Mouse (Mus musculus) neural tube, embryonic 12.5 days (tissue): ENCODE measurements at regions not wholly inside any gene's neighbourhood (a gene's known extent, or its start where the extent isn't known, plus 50 kb on each side); places are given as distances from the start of the nearest gene placed in this dataset.

Experiments used
- ATAC-seq: fragments of 200-750 bp; cut with Nextera tagmentation; 2 replicates; pipeline ENCODE4 v1.8.0; 2017; ENCODE audit warnings: low read depth, mild to moderate bottlenecking, moderate TSS enrichment, moderate library complexity; ENCODE audit not compliant: low FRiP score
- H3K27ac ChIP-seq: fragments of 300-500 bp; sonication (generic); 2 replicates; pipeline ENCODE4 v1.5.1; 2016
- H3K27me3 ChIP-seq: fragments of 300-500 bp; sonication (generic); replicated peaks from 2 replicates; pipeline ENCODE4 v1.6.1; 2016; ENCODE audit warnings: mild to moderate bottlenecking
- H3K36me3 ChIP-seq: fragments of 300-500 bp; sonication (generic); 2 replicates; pipeline ENCODE4 v1.6.1; 2016; ENCODE audit warnings: mild to moderate bottlenecking
- H3K4me1 ChIP-seq: fragments of 300-500 bp; sonication (generic); 2 replicates; pipeline ENCODE4 v1.6.1; 2016
- H3K4me2 ChIP-seq: fragments of 300-500 bp; sonication (generic); replicated peaks from 2 replicates; pipeline ENCODE4 v1.6.1; 2016; ENCODE audit warnings: mild to moderate bottlenecking
- H3K4me3 ChIP-seq: fragments of 300-500 bp; sonication (generic); 2 replicates; pipeline ENCODE4 v1.5.1; 2016
- H3K9ac ChIP-seq: fragments of 300-500 bp; sonication (generic); 2 replicates; pipeline ENCODE4 v1.6.1; 2016; ENCODE audit warnings: mild to moderate bottlenecking
- H3K9me3 ChIP-seq: fragments of 300-500 bp; sonication (generic); 2 replicates; pipeline ENCODE4 v1.6.1; 2016; ENCODE audit warnings: mild to moderate bottlenecking
- WGBS: fragments of 180-500 bp; shearing (Covaris S2); methylation state at CpG from one replicate; pipeline ENCODE4 v1.1.7; 2016; 5-methylcytosine and 5-hydroxymethylcytosine counted together

DNA sequence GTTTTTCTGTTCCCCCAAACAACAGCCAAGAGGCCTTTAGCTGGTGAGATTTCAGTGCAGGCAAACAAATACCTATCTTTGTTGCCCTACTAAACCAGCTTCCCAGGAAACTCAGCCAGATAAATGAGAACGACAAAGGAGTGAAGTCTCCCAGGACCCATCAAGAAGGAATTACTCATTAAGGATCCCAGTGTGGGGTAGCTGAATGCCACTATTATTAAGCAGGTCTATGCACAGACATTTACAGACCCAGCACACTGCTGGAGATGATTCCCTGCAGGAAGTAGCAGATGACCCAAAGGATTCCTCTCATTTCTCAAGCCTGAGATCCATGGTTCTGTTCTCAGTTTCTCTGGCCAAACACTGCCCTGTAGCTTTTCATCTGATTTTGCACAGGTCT, 105.6 kb upstream of the Npy start:
- no peak overlapping the region for H3K9ac ChIP-seq
- no peak overlapping the region for H3K27ac ChIP-seq
- H3K4me1 ChIP-seq = peaks cover 6% of the 10 kb centered on the region; the same call in 1 of the 2 replicates
- H3K9me3 ChIP-seq = no peaks in the 10 kb centered on the region
- ATAC-seq = no peak
- no peaks in the 10 kb centered on the region for H3K36me3 ChIP-seq
- H3K4me2 ChIP-seq = no peak overlapping the region
- no peak overlapping the region for H3K4me3 ChIP-seq
- WGBS = 12% methylated on average over 1 of the region's 1 CpGs
- no peaks in the 10 kb centered on the region for H3K27me3 ChIP-seq

DNA sequence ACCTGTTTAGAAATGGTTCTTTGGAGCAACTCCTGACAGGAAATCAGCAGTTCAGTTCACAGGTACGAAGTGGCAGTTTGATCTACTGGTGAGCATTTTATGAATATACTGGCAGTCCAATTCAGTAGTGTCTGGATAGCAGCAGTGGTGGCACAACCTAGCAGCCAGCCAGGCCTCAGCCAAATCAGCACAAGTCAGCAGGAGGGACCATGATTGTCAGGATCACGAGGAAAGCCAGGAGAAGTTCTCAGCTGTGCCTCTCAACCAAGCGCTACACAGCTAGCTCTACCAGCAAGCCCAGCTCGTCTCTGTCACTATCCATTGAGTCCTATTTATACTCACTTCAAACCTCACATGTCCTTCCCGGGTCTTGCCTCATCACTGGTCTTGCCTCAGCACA, 89.3 kb upstream of the Npy start:
- WGBS = 87% methylated on average over 5 of the region's 5 CpGs
- no peaks in the 10 kb centered on the region for H3K9me3 ChIP-seq
- H3K36me3 ChIP-seq = no peaks in the 10 kb centered on the region
- no peaks in the 10 kb centered on the region for H3K27me3 ChIP-seq
- H3K9ac ChIP-seq = no peak overlapping the region
- no peaks in the 10 kb centered on the region for H3K4me1 ChIP-seq
- no peak overlapping the region for H3K27ac ChIP-seq
- H3K4me3 ChIP-seq = no peak overlapping the region
- ATAC-seq = no peak
- H3K4me2 ChIP-seq = no peak overlapping the region

DNA sequence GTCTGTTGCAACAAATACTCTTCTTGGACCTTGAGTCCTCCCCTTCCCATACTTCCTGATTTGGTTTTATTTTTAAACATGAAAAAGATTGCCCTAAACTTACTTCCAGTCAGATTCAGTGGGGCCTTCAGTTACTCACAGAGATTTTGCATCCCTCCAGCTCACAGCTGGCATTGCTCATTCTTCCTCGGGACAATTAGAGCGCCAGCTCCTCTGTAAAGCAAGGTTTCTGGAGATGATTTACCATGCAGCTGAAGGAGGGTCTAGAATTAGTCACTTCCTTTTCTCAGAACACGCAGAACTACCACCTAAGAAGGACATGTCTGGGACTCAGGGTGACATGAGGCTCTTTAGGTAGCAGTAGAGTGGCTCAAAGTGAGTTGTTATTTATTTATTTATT, 79.4 kb upstream of the Npy start:
- ATAC-seq = no peak
- H3K9me3 ChIP-seq = no peaks in the 10 kb centered on the region
- H3K4me1 ChIP-seq = no peaks in the 10 kb centered on the region
- H3K27me3 ChIP-seq = no peaks in the 10 kb centered on the region
- H3K36me3 ChIP-seq = no peaks in the 10 kb centered on the region
- H3K4me2 ChIP-seq = no peak overlapping the region
- no peak overlapping the region for H3K4me3 ChIP-seq
- 83% methylated on average over 3 of the region's 3 CpGs for WGBS
- no peak overlapping the region for H3K9ac ChIP-seq
- H3K27ac ChIP-seq = no peak overlapping the region

DNA sequence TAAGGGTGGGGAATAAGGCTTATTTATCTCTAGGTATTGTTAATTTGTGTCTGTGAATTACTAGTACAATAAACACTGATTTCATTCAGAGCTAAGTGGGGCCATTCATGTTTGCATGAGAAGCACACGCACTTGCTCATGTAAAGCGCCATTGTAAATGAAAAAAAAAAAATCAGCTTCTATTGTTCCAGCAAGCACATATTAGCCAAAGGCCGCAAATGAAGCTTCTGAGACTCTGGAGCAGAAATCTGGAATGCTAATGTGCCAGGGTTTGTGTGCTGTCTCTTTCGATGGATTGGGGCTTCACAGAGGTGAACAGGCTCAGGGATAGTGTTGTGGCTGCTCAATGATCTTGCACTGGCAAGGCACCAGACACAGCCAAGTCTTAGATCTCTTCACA, 77.2 kb upstream of the Npy start:
- Histone ChIP-seq H3K4me2 (no peak overlapping the region), H3K36me3 (no peaks in the 10 kb centered on the region), H3K27me3 (no peaks in the 10 kb centered on the region), H3K9me3 (no peaks in the 10 kb centered on the region), H3K4me3 (no peak overlapping the region), H3K4me1 (no peaks in the 10 kb centered on the region), H3K9ac (no peak overlapping the region), H3K27ac (no peak overlapping the region)
- ATAC-seq = no peak
- 63% methylated on average over 4 of the region's 4 CpGs for WGBS

DNA sequence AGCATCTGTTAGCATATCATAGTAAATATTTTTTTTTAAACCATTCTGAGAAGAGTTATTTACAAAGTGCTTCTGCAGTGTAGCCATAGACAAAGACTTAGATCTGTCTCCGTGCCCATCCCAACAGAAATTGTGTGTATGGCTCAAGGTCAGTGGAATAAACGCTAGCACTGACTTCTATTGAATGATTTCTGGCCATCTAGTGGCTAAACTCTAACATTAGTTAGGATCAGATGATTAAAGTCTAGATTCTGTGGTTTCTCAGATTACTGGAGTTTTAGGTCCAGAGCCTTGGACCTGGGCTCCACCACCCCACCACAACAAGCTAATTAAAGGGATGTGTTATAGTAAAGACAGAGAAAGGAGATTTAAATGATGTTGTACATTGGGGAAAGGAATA, 72.0 kb upstream of the Npy start:
- Histone ChIP-seq H3K36me3 (no peaks in the 10 kb centered on the region), H3K4me3 (no peak overlapping the region), H3K9ac (no peak overlapping the region), H3K27me3 (no peaks in the 10 kb centered on the region), H3K9me3 (no peaks in the 10 kb centered on the region), H3K4me1 (no peaks in the 10 kb centered on the region), H3K4me2 (no peak overlapping the region), H3K27ac (no peak overlapping the region)
- 71% methylated on average over 2 of the region's 2 CpGs for WGBS
- no peak for ATAC-seq

DNA sequence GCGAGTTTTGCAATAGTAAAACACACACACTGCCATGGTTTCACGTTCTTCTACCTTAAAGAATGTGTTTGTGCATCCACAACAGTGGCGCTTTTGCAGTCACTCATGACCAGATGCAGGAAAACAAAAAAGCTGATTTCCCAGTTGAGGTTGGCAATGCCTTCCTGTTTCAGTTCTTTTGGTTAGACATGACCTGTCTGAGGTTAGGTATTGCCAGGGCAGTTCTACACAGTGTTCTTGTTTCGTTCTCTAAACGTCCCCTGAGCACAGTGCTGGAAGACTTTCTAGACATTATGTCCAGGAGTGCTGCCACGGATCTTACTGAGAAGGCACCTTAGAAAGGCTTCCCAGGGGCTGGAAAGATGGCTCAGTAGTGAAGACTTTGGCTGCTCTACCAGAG, 62.9 kb upstream of the Npy start:
- no peak for ATAC-seq
- H3K36me3 ChIP-seq = no peaks in the 10 kb centered on the region
- no peak overlapping the region for H3K4me3 ChIP-seq
- no peaks in the 10 kb centered on the region for H3K27me3 ChIP-seq
- no peak overlapping the region for H3K27ac ChIP-seq
- no peaks in the 10 kb centered on the region for H3K9me3 ChIP-seq
- no peak overlapping the region for H3K4me2 ChIP-seq
- H3K9ac ChIP-seq = no peak overlapping the region
- WGBS = 89% methylated on average over 6 of the region's 6 CpGs
- H3K4me1 ChIP-seq = no peaks in the 10 kb centered on the region

DNA sequence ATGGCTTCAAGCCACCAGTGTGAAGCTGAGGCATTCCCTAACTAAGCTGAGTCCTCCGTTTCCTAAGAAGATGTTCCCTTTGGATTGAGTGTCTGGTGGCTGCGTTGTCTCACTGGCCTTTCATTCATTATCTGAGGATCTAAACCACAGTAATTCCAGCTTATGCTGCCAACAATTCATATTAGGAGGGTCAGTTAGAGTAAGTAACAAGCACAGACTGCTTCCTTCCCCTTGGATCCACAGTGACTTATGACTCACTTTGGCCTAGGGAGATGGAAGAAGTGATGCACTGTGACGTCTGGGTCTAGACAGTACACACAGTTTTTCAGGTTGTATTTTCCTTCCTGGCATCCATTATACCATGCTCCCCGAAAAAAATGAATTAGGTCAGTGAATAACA, 57.8 kb upstream of the Npy start:
- H3K36me3 ChIP-seq = no peaks in the 10 kb centered on the region
- no peak overlapping the region for H3K4me3 ChIP-seq
- ATAC-seq = no peak
- H3K4me1 ChIP-seq = no peaks in the 10 kb centered on the region
- no peaks in the 10 kb centered on the region for H3K27me3 ChIP-seq
- H3K4me2 ChIP-seq = no peak overlapping the region
- no peak overlapping the region for H3K9ac ChIP-seq
- H3K9me3 ChIP-seq = no peaks in the 10 kb centered on the region
- 85% methylated on average over 4 of the region's 4 CpGs for WGBS
- no peak overlapping the region for H3K27ac ChIP-seq

DNA sequence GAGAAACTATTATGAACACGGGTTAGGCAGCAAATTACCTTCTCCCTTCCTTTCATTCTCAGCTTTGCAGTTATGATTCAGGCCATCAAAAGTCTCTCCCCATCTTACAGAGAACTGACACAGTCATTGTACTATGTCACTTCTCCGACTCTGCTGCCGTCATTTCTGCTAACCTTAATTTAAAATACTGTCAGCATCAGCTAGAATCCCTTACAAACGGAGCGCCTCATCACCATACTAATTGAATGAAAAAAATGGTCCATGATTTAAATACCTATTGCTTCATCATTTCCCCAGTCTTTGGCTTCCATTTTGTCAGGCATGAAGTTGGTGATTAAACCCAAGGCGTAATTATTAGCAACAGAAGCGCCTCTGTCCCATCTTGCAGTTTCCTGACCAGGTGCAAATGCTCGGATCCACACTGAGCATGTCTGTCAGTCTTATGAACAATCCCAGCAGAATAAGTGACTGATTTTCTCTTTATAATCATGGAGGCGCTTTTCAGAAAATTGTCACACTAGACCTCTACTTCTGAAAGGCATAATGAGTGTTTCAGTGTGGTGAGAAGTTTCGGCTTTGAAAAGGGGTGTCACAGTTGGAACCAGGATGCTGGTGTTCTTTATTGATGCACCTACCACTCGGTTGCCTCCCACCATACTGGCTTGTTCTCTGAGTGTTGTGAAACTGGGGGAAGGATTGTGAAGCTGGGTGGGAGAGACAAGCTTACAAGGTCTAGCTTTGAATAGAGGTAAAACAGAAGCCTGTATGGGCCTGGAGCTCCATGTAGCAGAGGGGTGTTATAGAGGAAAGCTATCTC, 52.4 kb upstream of the Npy start:
- H3K9ac ChIP-seq = no peak overlapping the region
- no peak overlapping the region for H3K4me3 ChIP-seq
- ATAC-seq = no peak
- no peak overlapping the region for H3K4me2 ChIP-seq
- WGBS = 77% methylated on average over 11 of the region's 11 CpGs
- H3K27ac ChIP-seq = no peak overlapping the region
- H3K27me3 ChIP-seq = no peaks in the 10 kb centered on the region
- peaks cover 11% of the 10 kb centered on the region; the same call in 1 of the 2 replicates for H3K4me1 ChIP-seq
- H3K9me3 ChIP-seq = no peaks in the 10 kb centered on the region
- no peaks in the 10 kb centered on the region for H3K36me3 ChIP-seq
